Mouse (Mus musculus): ENCODE measurements around the gene Sec22c.

- TF ChIP-seq CTCF (IDR thresholded peaks at IDR 0.05) (no peak), EP300 (IDR thresholded peaks at IDR 0.05) (no peak)
Measured at GRCm38 (mm10) chr9:121675011-121675410, 30.3 kb downstream of the Sec22c start.
